Mouse (Mus musculus): Measurements from ENCODE around the gene Unc119. TPM values are rescaled to one million over a fixed set of nuclear protein-coding genes. Genes with fewer than 3 reads are reported as not detected.

Gene Unc119
- polyA plus RNA-seq, 1 experiment, result 64.1 TPM

DNA sequence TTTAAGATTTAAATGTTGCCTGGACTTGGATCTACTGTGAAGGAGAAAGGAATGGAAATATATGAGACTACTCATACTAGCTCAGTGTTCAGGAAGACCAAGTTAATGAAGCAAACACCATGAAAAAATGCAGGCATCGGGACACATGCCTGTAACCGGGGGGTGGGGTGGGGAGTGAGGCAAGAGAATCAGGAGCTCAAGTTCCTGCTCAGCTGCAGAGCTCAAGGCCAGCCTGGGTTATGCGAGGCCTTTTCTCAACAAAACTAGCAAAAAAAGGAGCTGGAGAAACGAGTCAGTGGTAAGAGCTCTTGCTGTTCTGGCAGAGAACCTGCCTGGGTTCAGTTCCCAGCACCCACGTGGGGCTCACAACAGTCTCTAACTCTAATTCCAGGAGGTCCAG lies 9.3 kb upstream of the Unc119 start:
- TF ChIP-seq POLR2A (IDR thresholded peaks at IDR 0.05; ENCODE audit: borderline replicate concordance, extremely low read depth, low read depth, low read length) (no peak), CTCF (IDR thresholded peaks at IDR 0.05; ENCODE audit: insufficient read depth, low read length) (no peak)
- DNase-seq, result no peak
- 92% methylated on average over 5 of the region's 5 CpGs for WGBS
- Histone ChIP-seq H3K4me1 (ENCODE audit: control insufficient read depth, insufficient read depth, low read length) (peaks cover 2% of the 10 kb centered on the region; the same call in 1 of the 2 replicates), H3K4me3 (replicated peaks; ENCODE audit: extremely low read depth, low read depth, low read length) (no peak overlapping the region)

DNA sequence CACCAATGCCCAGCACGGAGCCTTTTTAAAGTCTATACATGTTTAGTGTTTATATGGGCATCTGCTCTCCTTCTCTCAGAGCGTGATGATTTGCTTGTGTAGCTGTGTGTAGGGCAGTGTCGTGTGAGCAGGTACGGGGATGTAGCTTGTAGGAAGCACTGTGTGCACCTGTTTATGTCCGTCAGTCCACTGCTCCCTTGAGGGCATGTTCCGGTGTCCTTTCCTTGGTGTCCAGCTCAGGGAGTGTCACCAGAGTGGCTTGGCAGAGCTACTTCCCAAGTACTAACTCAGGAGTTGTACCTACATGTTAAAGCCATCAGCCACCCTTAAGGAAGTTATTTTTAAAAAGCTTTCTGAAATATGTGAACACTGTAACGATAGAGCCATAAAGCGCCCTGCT lies 6.2 kb upstream of the Unc119 start:
- no peak for DNase-seq
- H3K4me3 ChIP-seq (replicated peaks; ENCODE audit: extremely low read depth, low read depth, low read length), result no peak overlapping the region
- no peaks in the 10 kb centered on the region for H3K4me1 ChIP-seq (ENCODE audit: control insufficient read depth, insufficient read depth, low read length)
- WGBS, result 94% methylated on average over 8 of the region's 8 CpGs
- TF ChIP-seq POLR2A (IDR thresholded peaks at IDR 0.05; ENCODE audit: borderline replicate concordance, extremely low read depth, low read depth, low read length), result no peak
- no peak for TF ChIP-seq CTCF (IDR thresholded peaks at IDR 0.05; ENCODE audit: insufficient read depth, low read length)

DNA sequence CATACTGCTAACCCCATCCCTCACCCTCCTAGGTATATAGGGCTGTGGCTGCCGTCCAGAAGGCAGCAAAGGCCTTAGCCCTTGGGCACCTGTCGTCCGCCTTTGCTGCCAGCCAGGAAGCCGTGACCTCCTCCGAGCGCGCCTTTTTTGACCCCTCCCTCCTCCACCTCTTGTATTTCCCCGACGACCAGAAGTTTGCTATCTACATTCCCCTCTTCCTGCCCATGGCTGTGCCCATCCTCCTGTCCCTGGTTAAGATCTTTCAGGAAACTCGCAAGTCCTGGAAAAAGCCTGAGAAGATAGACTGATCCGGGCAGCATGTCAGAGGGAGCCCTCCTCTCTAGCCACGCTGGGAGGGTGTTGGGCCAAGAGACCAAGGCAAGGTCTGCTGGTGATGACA lies 1.6 kb upstream of the Unc119 start:
- WGBS, result 83% methylated on average over 12 of the region's 12 CpGs
- no peak for TF ChIP-seq POLR2A (IDR thresholded peaks at IDR 0.05; ENCODE audit: borderline replicate concordance, extremely low read depth, low read depth, low read length)
- no peak for TF ChIP-seq CTCF (IDR thresholded peaks at IDR 0.05; ENCODE audit: insufficient read depth, low read length)
- DNase-seq, result no peak
- peaks cover 8% of the 10 kb centered on the region for H3K4me1 ChIP-seq (ENCODE audit: control insufficient read depth, insufficient read depth, low read length)
- H3K4me3 ChIP-seq (replicated peaks; ENCODE audit: extremely low read depth, low read depth, low read length), result no peak overlapping the region

DNA sequence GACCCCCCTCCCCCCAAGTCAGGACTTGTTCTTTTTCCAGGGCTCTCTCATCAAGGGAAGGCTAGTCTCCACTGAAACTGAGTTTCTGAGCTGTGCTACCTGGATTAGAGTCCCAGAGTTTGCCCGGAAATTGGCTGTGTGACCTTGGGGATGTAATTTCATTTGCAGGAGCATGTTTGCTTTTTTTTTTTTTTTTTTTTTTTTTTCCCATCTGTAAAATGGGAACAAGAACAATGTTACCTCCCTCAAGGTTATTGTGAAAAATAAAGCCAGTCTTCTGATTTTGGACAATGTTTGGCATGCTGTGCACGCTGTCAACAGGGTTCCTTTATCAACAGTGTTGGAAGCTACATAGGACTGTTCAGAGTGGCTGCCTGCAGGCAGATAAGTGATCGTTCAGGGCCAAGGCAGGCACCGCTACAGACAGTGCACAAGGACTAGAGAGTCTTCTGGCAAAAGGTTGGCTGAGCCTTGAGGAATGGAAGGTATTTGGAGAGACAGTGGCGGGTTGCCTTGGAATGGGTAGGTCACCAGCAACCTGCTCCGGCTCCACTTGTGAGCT lies 1.1 kb downstream of the Unc119 start:
- no peak for DNase-seq
- peak overlapping the region; percentile 57 for H3K4me3 ChIP-seq (replicated peaks; ENCODE audit: extremely low read depth, low read depth, low read length)
- H3K4me1 ChIP-seq (ENCODE audit: control insufficient read depth, insufficient read depth, low read length), result peaks cover 9% of the 10 kb centered on the region
- TF ChIP-seq CTCF (IDR thresholded peaks at IDR 0.05; ENCODE audit: insufficient read depth, low read length) (no peak), POLR2A (IDR thresholded peaks at IDR 0.05; ENCODE audit: borderline replicate concordance, extremely low read depth, low read depth, low read length) (no peak)
- WGBS, result 57% methylated on average over 6 of the region's 6 CpGs

DNA sequence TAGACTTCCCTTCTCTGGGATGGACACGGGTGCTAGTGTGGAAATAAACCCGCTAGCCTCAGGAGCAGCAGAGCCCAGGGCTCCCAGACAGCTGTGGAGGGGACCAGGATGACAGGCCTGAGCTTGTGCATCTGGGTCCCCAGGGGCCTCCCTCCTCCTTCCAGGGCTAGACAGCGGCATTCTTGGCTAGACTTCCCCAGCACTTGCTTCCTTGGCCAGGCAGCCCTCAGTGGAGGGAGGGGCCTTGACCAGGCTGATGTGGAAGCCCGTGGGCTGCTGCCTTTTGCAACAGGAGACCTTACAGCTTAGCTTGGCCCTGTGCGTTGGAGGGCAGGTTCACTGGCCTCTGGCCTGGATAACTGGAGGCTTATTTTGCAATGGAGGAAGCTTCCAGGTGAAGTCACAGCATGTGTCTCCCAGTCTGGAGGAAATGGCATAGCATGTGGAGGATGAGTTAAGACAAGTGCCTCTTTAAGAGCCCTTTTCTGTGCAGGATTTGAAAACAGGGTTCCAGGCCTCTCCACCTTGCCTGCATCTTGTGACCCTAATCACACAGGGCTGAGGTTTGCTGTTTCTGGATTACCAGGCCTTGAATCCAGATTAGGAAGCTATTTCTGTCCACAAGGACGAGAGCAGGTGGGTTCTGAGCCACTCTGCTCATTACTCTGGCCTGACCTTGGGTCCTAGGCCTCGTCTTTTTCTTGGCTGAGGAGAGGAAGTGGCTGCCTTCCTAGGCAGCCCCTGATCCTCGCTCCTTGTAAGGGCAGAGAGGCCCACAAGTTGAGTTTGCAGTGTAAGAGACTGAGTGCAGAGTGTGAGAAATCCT lies 1.8 kb downstream of the Unc119 start:
- DNase-seq, result no peak
- 54% methylated on average over 8 of the region's 8 CpGs for WGBS
- TF ChIP-seq CTCF (IDR thresholded peaks at IDR 0.05; ENCODE audit: insufficient read depth, low read length) (no peak), POLR2A (IDR thresholded peaks at IDR 0.05; ENCODE audit: borderline replicate concordance, extremely low read depth, low read depth, low read length) (no peak)
- Histone ChIP-seq H3K4me1 (ENCODE audit: control insufficient read depth, insufficient read depth, low read length) (peaks cover 9% of the 10 kb centered on the region), H3K4me3 (replicated peaks; ENCODE audit: extremely low read depth, low read depth, low read length) (no peak overlapping the region)

DNA sequence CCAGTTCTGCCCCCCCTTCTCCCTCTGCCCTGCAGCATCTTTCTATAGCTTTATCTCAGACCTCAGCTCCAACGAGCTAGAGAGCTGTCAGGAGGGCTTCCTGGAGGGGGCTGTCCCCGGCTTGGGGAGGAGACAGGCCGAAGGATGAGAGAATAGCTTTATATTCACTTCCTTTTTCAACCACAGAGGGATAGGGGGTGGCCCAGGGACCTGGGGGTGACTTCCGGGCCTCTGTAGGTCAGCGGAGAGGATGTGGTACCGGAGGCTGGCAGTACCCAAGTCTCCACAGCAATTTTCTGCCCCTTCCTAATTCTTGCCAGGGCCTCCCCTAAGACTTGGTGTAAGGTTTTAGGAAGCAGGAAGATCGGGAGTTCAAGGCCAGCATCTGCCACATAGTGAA lies 2.5 kb downstream of the Unc119 start:
- 65% methylated on average over 7 of the region's 7 CpGs for WGBS

DNA sequence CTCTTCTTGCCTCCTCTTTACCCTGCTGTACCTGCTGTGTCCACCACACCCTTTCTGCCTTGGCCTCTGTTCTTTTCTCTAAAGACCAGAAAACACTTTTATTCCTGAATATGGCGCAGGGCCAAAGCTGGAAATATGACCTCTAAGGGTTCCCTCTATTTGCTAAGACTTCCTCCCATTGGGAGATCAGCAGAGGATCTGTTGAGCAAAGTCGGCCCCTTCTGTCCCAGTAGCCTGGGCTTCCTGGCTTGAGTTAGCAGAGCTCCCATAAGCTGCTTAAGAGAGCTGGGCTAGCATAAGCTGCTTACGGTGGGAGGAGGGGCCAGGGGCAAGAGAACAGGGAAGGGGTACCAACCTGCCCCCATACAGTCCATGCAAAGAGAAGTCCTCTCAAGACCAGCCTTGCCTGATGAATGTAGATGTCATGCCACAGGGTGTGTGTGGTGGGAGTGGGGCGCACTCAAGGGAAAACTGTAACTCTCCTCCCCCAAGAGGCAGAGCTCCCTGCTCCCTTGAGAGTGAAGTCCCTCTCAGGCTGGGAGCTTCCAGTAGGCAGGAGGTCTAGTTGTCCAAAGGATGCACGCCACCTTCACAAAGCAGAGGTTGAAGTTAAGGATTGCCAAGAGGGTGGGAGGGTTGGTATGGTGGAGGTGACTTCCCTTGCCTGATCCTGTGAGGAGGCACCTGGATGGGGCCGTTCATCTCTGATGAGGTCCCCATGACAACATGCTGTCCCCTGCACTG lies 3.2 kb downstream of the Unc119 start:
- peaks cover 9% of the 10 kb centered on the region for H3K4me1 ChIP-seq (ENCODE audit: control insufficient read depth, insufficient read depth, low read length)
- no peak for DNase-seq
- 76% methylated on average over 6 of the region's 6 CpGs for WGBS

More for the DNA sequence above, 2.5 kb downstream of the Unc119 start:
- no peak for DNase-seq
- Histone ChIP-seq H3K4me1 (ENCODE audit: control insufficient read depth, insufficient read depth, low read length) (peaks cover 9% of the 10 kb centered on the region), H3K4me3 (replicated peaks; ENCODE audit: extremely low read depth, low read depth, low read length) (no peak overlapping the region)
- TF ChIP-seq POLR2A (IDR thresholded peaks at IDR 0.05; ENCODE audit: borderline replicate concordance, extremely low read depth, low read depth, low read length) (no peak), CTCF (IDR thresholded peaks at IDR 0.05; ENCODE audit: insufficient read depth, low read length) (no peak)

DNA sequence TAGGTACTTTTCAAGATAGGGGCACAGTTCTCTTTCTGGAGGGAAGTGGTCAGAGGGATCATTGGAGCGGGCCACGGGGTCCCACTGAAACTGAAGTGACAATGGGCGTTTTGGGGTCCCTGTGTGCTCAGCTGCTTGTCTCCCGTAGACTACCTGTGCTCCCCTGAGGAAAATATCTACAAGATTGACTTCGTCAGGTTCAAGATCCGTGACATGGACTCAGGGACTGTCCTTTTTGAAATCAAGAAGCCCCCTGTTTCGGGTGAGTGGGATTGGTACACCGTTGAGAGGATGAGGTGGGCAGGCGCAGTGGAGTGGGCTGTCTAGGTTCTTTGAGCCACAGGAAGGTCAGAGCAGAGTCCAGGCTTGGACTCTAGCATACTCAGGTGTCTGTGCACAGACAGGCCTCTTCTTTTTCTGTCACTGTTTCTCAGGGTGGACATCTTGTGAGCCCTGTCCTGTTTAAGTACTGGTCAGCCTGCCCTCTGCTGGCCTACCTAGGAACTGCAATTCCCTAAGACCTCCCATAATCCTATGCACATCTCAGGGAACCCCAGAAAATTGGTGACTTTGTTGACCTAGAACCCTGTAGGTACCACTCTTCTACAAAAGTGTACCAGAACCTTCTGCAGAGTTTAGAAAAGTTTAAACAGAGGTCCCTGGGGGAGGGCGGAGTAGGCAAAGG lies 3.9 kb downstream of the Unc119 start:
- TF ChIP-seq POLR2A (IDR thresholded peaks at IDR 0.05; ENCODE audit: borderline replicate concordance, extremely low read depth, low read depth, low read length), result no peak
- TF ChIP-seq CTCF (IDR thresholded peaks at IDR 0.05; ENCODE audit: insufficient read depth, low read length), result peak; percentile 83
- no peak overlapping the region for H3K4me3 ChIP-seq (replicated peaks; ENCODE audit: extremely low read depth, low read depth, low read length)
- peaks cover 9% of the 10 kb centered on the region for H3K4me1 ChIP-seq (ENCODE audit: control insufficient read depth, insufficient read depth, low read length)
- peak; percentile 70 for DNase-seq
- WGBS, result 91% methylated on average over 10 of the region's 10 CpGs

More for the DNA sequence above, 3.2 kb downstream of the Unc119 start:
- TF ChIP-seq POLR2A (IDR thresholded peaks at IDR 0.05; ENCODE audit: borderline replicate concordance, extremely low read depth, low read depth, low read length) (no peak), CTCF (IDR thresholded peaks at IDR 0.05; ENCODE audit: insufficient read depth, low read length) (no peak)
- no peak overlapping the region for H3K4me3 ChIP-seq (replicated peaks; ENCODE audit: extremely low read depth, low read depth, low read length)

DNA sequence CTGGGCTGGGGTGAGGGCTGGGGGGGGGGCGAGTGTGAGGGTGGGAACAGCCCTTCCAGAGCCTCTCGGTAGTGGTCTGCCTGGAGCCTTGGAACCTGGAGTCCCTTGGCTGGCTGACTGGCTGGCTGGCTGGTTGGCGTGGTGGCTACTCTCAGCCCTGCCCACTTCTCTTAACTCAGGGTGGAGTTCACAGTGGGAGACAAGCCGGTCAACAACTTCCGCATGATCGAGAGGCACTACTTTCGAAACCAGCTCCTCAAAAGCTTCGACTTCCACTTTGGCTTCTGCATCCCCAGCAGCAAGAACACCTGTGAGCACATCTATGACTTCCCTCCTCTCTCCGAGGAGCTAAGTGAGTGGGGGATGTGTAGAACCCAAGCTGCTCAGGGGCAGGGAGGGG lies 4.6 kb downstream of the Unc119 start:
- peaks cover 9% of the 10 kb centered on the region for H3K4me1 ChIP-seq (ENCODE audit: control insufficient read depth, insufficient read depth, low read length)
- WGBS, result 62% methylated on average over 9 of the region's 9 CpGs
- DNase-seq, result no peak

More for the DNA sequence above, 4.6 kb downstream of the Unc119 start:
- H3K4me3 ChIP-seq (replicated peaks; ENCODE audit: extremely low read depth, low read depth, low read length), result no peak overlapping the region
- no peak for TF ChIP-seq POLR2A (IDR thresholded peaks at IDR 0.05; ENCODE audit: borderline replicate concordance, extremely low read depth, low read depth, low read length)
- TF ChIP-seq CTCF (IDR thresholded peaks at IDR 0.05; ENCODE audit: insufficient read depth, low read length), result no peak

Data from lung, adult 2 months (tissue).